21 mouse cellular contexts compared by ENCODE assay signal in genomic region chr16:16233919-16234318, GRCm38 (mm10). TPM values are rescaled to one million over a fixed set of nuclear protein-coding genes. Genes with fewer than 3 reads are reported as not detected.
A peak's percentile ranks its signal among the peaks of the same experiment; 100 is the strongest.
DNase-seq lines count a peak whose midpoint lies in the region; ATAC-seq lines count a peak whose summit lies in the region.
"Had no signal": no experiment of that assay in that cellular context is flagged by ENCODE, and none has a peak within 500 bp of the region (broad histone marks: within the 10 kb centered on the region; RNA-seq: fewer than 3 reads in every experiment).

No protein-coding gene starts in this region.

- no peak overlapping the region for H3K4me2 ChIP-seq in forebrain, embryonic 13.5 days
- H3K4me2 ChIP-seq: embryonic facial prominence, embryonic 13.5 days; embryonic facial prominence, embryonic 15.5 days; forebrain, embryonic 12.5 days; forebrain, embryonic 15.5 days had no signal

- H3K9me3 ChIP-seq in forebrain, embryonic 13.5 days (replicated peaks) = no peaks in the 10 kb centered on the region
- H3K9me3 ChIP-seq: embryonic facial prominence, embryonic 13.5 days; embryonic facial prominence, embryonic 15.5 days; forebrain, embryonic 12.5 days; forebrain, embryonic 15.5 days had no signal

- WGBS in forebrain, embryonic 13.5 days = 95% methylated on average over 2 of the region's 2 CpGs

- no peaks in the 10 kb centered on the region for H3K4me1 ChIP-seq in forebrain, embryonic 13.5 days
- H3K4me1 ChIP-seq: embryonic facial prominence, embryonic 13.5 days; embryonic facial prominence, embryonic 15.5 days; forebrain, embryonic 10.5 days; forebrain, embryonic 12.5 days; forebrain, embryonic 15.5 days had no signal

- H3K4me3 ChIP-seq in forebrain, embryonic 13.5 days = no peak overlapping the region
- H3K4me3 ChIP-seq: embryonic facial prominence, embryonic 13.5 days; embryonic facial prominence, embryonic 15.5 days; erythroblast, embryonic 14.5 days; forebrain, embryonic 10.5 days; forebrain, embryonic 12.5 days; forebrain, embryonic 15.5 days had no signal

- H3K36me3 ChIP-seq in forebrain, embryonic 13.5 days (ENCODE audit: poor library complexity, severe bottlenecking) = no peaks in the 10 kb centered on the region
- H3K36me3 ChIP-seq: embryonic facial prominence, embryonic 13.5 days; embryonic facial prominence, embryonic 15.5 days; forebrain, embryonic 12.5 days; forebrain, embryonic 15.5 days had no signal

- H3K27ac ChIP-seq in forebrain, embryonic 13.5 days = no peak overlapping the region
- H3K27ac ChIP-seq: embryonic facial prominence, embryonic 13.5 days; embryonic facial prominence, embryonic 15.5 days; forebrain, embryonic 10.5 days; forebrain, embryonic 12.5 days; forebrain, embryonic 15.5 days had no signal

- DNase-seq in CD4-positive, CD25-positive, alpha-beta regulatory T cell, adult 2 months (ENCODE audit: low read depth, low spot score) = peak; percentile 5
- DNase-seq in adrenal gland, postnatal 36 days = no peak
- DNase-seq: adrenal gland, adult 8-10 months; adrenal gland, postnatal 14 days; cerebellum, adult 11 months; cerebellum, adult 18-20 months; cerebellum, adult 8-10 months; cerebellum, adult 9-11 months; cerebellum, postnatal 14 days; cerebellum, postnatal 36 days; embryo, embryonic 11 days; forebrain, postnatal 0 days had no signal

- H3K27me3 ChIP-seq in forebrain, embryonic 13.5 days = no peaks in the 10 kb centered on the region
- H3K27me3 ChIP-seq: embryonic facial prominence, embryonic 13.5 days; embryonic facial prominence, embryonic 15.5 days; forebrain, embryonic 12.5 days; forebrain, embryonic 15.5 days had no signal

- peak; percentile 63 for ATAC-seq in CD4-positive, CD25-positive, alpha-beta regulatory T cell, adult 4 months
- peak; percentile 61 for ATAC-seq in inflammation-experienced regulatory T-cells, adult 6 months
- ATAC-seq in forebrain, embryonic 13.5 days = no peak
- ATAC-seq: forebrain, embryonic 15.5 days; forebrain, postnatal 0 days had no signal

- no peak overlapping the region for H3K9ac ChIP-seq in forebrain, embryonic 13.5 days
- H3K9ac ChIP-seq: embryonic facial prominence, embryonic 13.5 days; embryonic facial prominence, embryonic 15.5 days; forebrain, embryonic 12.5 days; forebrain, embryonic 15.5 days; forebrain, postnatal 0 days had no signal

RNA-seq across cellular contexts. Expression of gene Pkp2, which starts 20.8 kb away (rescaled TPM):
- polyA plus RNA-seq in CD4-positive, CD25-positive, alpha-beta regulatory T cell, adult 4 months (2017; shearing (Covaris generic)) = under 1 TPM; 0.15 to 0.27 TPM
- not detected for polyA plus RNA-seq in inflammation-experienced regulatory T-cells, adult 6 months (2017; shearing (Covaris generic))
- polyA plus RNA-seq in forebrain, embryonic 13.5 days (2015; fragmentation: Nextera tagmentation; extraction: Ambion mirVana) = 1.1 and 1.4 TPM in 2 replicates
- 1 to 10 TPM; 2.2 to 2.9 TPM for total RNA-seq in adrenal gland, postnatal 36 days (2021)
- polyA plus RNA-seq: erythroblast, embryonic 14.5 days had no signal
